31 mouse cellular contexts compared by ENCODE assay signal in the genomic region with DNA sequence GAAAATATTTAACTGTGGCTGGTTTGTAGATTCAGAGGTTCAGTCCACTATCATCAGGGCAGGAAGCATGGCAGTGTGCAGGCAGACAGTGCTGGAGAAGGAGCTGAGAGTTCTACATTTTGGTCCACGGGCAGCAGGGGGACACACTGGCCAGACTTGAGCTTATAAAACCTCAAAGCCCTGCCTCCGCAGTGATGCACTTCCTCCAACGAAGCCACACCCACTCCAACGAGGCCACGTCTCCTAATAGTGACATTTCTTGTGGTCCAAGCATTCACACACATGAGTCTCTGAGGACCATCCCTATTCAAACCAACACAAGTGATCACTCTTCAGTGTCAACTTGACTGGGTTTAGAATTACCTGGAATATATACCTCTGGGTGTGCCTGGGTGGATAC. TPM values are rescaled to one million over a fixed set of nuclear protein-coding genes. Genes with fewer than 3 reads are reported as not detected.
DNase-seq lines count a peak whose midpoint lies in the region; ATAC-seq lines count a peak whose summit lies in the region.
"Had no signal": no experiment of that assay in that cellular context is flagged by ENCODE, and none has a peak within 500 bp of the region (broad histone marks: within the 10 kb centered on the region; RNA-seq: fewer than 3 reads in every experiment).

No protein-coding gene starts in this region.

- H3K9me3 ChIP-seq in hindbrain, embryonic 14.5 days (ENCODE audit: control insufficient read depth, low read length), result no peaks in the 10 kb centered on the region
- H3K9me3 ChIP-seq: embryonic facial prominence, embryonic 13.5 days; hindbrain, embryonic 12.5 days; liver, embryonic 13.5 days; midbrain, embryonic 12.5 days; neural tube, embryonic 12.5 days had no signal

- WGBS in hindbrain, embryonic 14.5 days, result 85% methylated on average over 5 of the region's 5 CpGs

- H3K4me1 ChIP-seq in hindbrain, embryonic 14.5 days (replicated peaks; ENCODE audit: control insufficient read depth, insufficient read depth, low read length), result no peaks in the 10 kb centered on the region
- H3K4me1 ChIP-seq: embryonic facial prominence, embryonic 13.5 days; hindbrain, embryonic 12.5 days; limb, embryonic 13.5 days; liver, embryonic 13.5 days; midbrain, embryonic 12.5 days; neural tube, embryonic 12.5 days had no signal

- DNase-seq in B cell, adult 2 months, result peak; percentile 14 to 31
- DNase-seq in MEL-GATA-1-ER (ENCODE audit: extremely low read depth, low read depth), result peak; percentile 7
- DNase-seq in induced T-regulatory cell, adult 2 months (ENCODE audit: low read depth), result peak; percentile 23
- peak; percentile 29 to 45 for DNase-seq in natural killer cell, adult 2 months (ENCODE audit: low spot score in 2 of 2)
- no peak for DNase-seq in heart, postnatal 36 days
- DNase-seq in hindbrain, embryonic 14.5 days (ENCODE audit: low spot score), result no peak
- DNase-seq in urinary bladder, postnatal 25 days (ENCODE audit: low spot score), result no peak
- DNase-seq: adrenal gland, adult 8-10 months; cerebellum, adult 2 months; cerebellum, postnatal 25 days; embryo, embryonic 11 days; heart, adult 11 months; kidney, adult 2 months; kidney, postnatal 10 days; layer of hippocampus, postnatal 36 days; liver, embryonic 13.5 days; lung, adult 2 months; retina, postnatal 1 day; right cerebral cortex, postnatal 25 days; thymus, postnatal 36 days had no signal

- no peak for ATAC-seq in hindbrain, embryonic 14.5 days (ENCODE audit: low FRiP score)
- ATAC-seq: activated CD4-positive, CD25-positive, alpha-beta regulatory T cell, adult 4 months; CD4-positive, CD25-positive, alpha-beta regulatory T cell, adult 4 months; forebrain, embryonic 14.5 days; inflammation-experienced regulatory T-cells, adult 6 months had no signal

- no peaks in the 10 kb centered on the region for H3K27me3 ChIP-seq in hindbrain, embryonic 14.5 days (ENCODE audit: control insufficient read depth, insufficient read depth, low read length)
- H3K27me3 ChIP-seq: embryonic facial prominence, embryonic 13.5 days; hindbrain, embryonic 12.5 days; limb, embryonic 13.5 days; liver, embryonic 13.5 days; midbrain, embryonic 12.5 days; neural tube, embryonic 12.5 days had no signal

- no peak overlapping the region for H3K27ac ChIP-seq in hindbrain, embryonic 14.5 days
- H3K27ac ChIP-seq: embryonic facial prominence, embryonic 13.5 days; hindbrain, embryonic 12.5 days; limb, embryonic 13.5 days; liver, embryonic 13.5 days; midbrain, embryonic 12.5 days; neural tube, embryonic 12.5 days had no signal

- intact Hi-C loops in heart, postnatal 36 days (cut with DNase I), result no loop called here

- no peak overlapping the region for H3K4me3 ChIP-seq in hindbrain, embryonic 14.5 days (replicated peaks; ENCODE audit: low read length)
- H3K4me3 ChIP-seq: embryonic facial prominence, embryonic 13.5 days; erythroblast, embryonic 14.5 days; hindbrain, embryonic 12.5 days; limb, embryonic 13.5 days; liver, embryonic 13.5 days; midbrain, embryonic 12.5 days; neural tube, embryonic 12.5 days had no signal

- H3K9ac ChIP-seq in hindbrain, embryonic 14.5 days, result no peak overlapping the region
- H3K9ac ChIP-seq: embryonic facial prominence, embryonic 13.5 days; hindbrain, embryonic 12.5 days; limb, embryonic 13.5 days; liver, embryonic 13.5 days; midbrain, embryonic 12.5 days; neural tube, embryonic 12.5 days had no signal

- H3K36me3 ChIP-seq in hindbrain, embryonic 14.5 days (replicated peaks; ENCODE audit: control insufficient read depth, insufficient read depth), result no peaks in the 10 kb centered on the region
- H3K36me3 ChIP-seq: embryonic facial prominence, embryonic 13.5 days; hindbrain, embryonic 12.5 days; limb, embryonic 13.5 days; liver, embryonic 13.5 days; midbrain, embryonic 12.5 days; neural tube, embryonic 12.5 days had no signal

- no peak overlapping the region for H3K4me2 ChIP-seq in hindbrain, embryonic 14.5 days (replicated peaks)
- H3K4me2 ChIP-seq: embryonic facial prominence, embryonic 13.5 days; heart, embryonic 11.5 days; hindbrain, embryonic 12.5 days; limb, embryonic 13.5 days; liver, embryonic 13.5 days; midbrain, embryonic 12.5 days; neural tube, embryonic 12.5 days had no signal

RNA-seq across cellular contexts. Expression of a gene that starts 49.2 kb away (rescaled TPM):
- total RNA-seq in heart, postnatal 36 days (2021), result 10 to 100 TPM; 21.5 to 24.0 TPM
- polyA plus RNA-seq in hindbrain, embryonic 14.5 days (2014; fragmentation: Nextera tagmentation; extraction: Ambion mirVana), result 20.4 and 20.6 TPM in 2 replicates

Comparison
In these comparisons a context has a peak if more than half of its experiments do, and no peak if none do; other contexts are left out.
1. DNase-seq: peak in B cell, adult 2 months (2 of 2), MEL-GATA-1-ER (single experiment), induced T-regulatory cell, adult 2 months (single experiment) and natural killer cell, adult 2 months (2 of 2); none in heart, postnatal 36 days (0 of 2), hindbrain, embryonic 14.5 days (single experiment) and urinary bladder, postnatal 25 days (single experiment).